Mouse (Mus musculus): ENCODE measurements around the gene Rnf182. TPM values are rescaled to one million over a fixed set of nuclear protein-coding genes. Genes with fewer than 3 reads are reported as not detected.

Gene Rnf182
- polyA plus RNA-seq, 1 experiment from 2014 or later = not detected

- no peaks in the 10 kb centered on the region for H3K36me3 ChIP-seq (replicated peaks; ENCODE audit: insufficient read depth, low read length)
- H3K27me3 ChIP-seq (ENCODE audit: insufficient read depth, low read length) = no peaks in the 10 kb centered on the region
- H3K9me3 ChIP-seq (ENCODE audit: low read length) = no peaks in the 10 kb centered on the region
- ATAC-seq (no peak), DNase-seq (no peak)
- TF ChIP-seq CTCF (IDR thresholded peaks at IDR 0.05; ENCODE audit: low read depth) = no peak
- TF ChIP-seq EP300 (IDR thresholded peaks at IDR 0.05; ENCODE audit: low read depth) = no peak
- no peak overlapping the region for H3K9ac ChIP-seq (replicated peaks)
- H3K4me1 ChIP-seq (ENCODE audit: insufficient read depth) = no peaks in the 10 kb centered on the region
- H3K27ac ChIP-seq (ENCODE audit: low read depth) = no peak overlapping the region
- no peak overlapping the region for H3K4me2 ChIP-seq (ENCODE audit: low read depth, low read length)
- 72% methylated on average over 13 of the region's 13 CpGs for WGBS (ENCODE audit: insufficient replicate concordance)
- H3K4me3 ChIP-seq (ENCODE audit: low read depth, low read length) = no peak overlapping the region
These were observed 12.5 kb upstream of the Rnf182 start for GRCm38 (mm10) chr13:43603042-43603441.

- Histone ChIP-seq H3K4me2 (ENCODE audit: low read depth, low read length) (no peak overlapping the region), H3K4me3 (ENCODE audit: low read depth, low read length) (no peak overlapping the region), H3K9me3 (ENCODE audit: low read length) (no peaks in the 10 kb centered on the region), H3K9ac (replicated peaks) (no peak overlapping the region), H3K36me3 (replicated peaks; ENCODE audit: insufficient read depth, low read length) (no peaks in the 10 kb centered on the region), H3K27ac (ENCODE audit: low read depth) (no peak overlapping the region), H3K27me3 (ENCODE audit: insufficient read depth, low read length) (no peaks in the 10 kb centered on the region), H3K4me1 (ENCODE audit: insufficient read depth) (no peaks in the 10 kb centered on the region)
- no peak for TF ChIP-seq EP300 (IDR thresholded peaks at IDR 0.05; ENCODE audit: low read depth)
- TF ChIP-seq CTCF (IDR thresholded peaks at IDR 0.05; ENCODE audit: low read depth) = no peak
- WGBS (ENCODE audit: insufficient replicate concordance) = 79% methylated on average over 6 of the region's 6 CpGs
- ATAC-seq (no peak), DNase-seq (no peak)
These were observed 6.7 kb upstream of the Rnf182 start for GRCm38 (mm10) chr13:43608854-43609253.

GRCm38 (mm10) chr13:43612040-43612439, 3.5 kb upstream of the Rnf182 start:
- H3K4me3 ChIP-seq (ENCODE audit: low read depth, low read length) = no peak overlapping the region
- H3K27me3 ChIP-seq (ENCODE audit: insufficient read depth, low read length) = peaks cover 23% of the 10 kb centered on the region
- ATAC-seq = no peak
- WGBS (ENCODE audit: insufficient replicate concordance) = 70% methylated on average over 6 of the region's 6 CpGs
- H3K27ac ChIP-seq (ENCODE audit: low read depth) = no peak overlapping the region
- no peaks in the 10 kb centered on the region for H3K36me3 ChIP-seq (replicated peaks; ENCODE audit: insufficient read depth, low read length)
- no peak overlapping the region for H3K9ac ChIP-seq (replicated peaks)
- H3K4me1 ChIP-seq (ENCODE audit: insufficient read depth) = 0 out of 2 replicates have a peak, but pooled peaks cover 8% of the 10 kb centered on the region
- TF ChIP-seq EP300 (IDR thresholded peaks at IDR 0.05; ENCODE audit: low read depth) = no peak
- no peak overlapping the region for H3K4me2 ChIP-seq (ENCODE audit: low read depth, low read length)
- DNase-seq = no peak
- no peaks in the 10 kb centered on the region for H3K9me3 ChIP-seq (ENCODE audit: low read length)

GRCm38 (mm10) chr13:43614667-43615066, 843 bp upstream of the Rnf182 start:
- no peak for DNase-seq
- H3K4me2 ChIP-seq (ENCODE audit: low read depth, low read length) = no peak overlapping the region

GRCm38 (mm10) chr13:43615194-43615576, 325 bp upstream of the Rnf182 start:
- H3K9me3 ChIP-seq (ENCODE audit: low read length) = no peaks in the 10 kb centered on the region
- no peaks in the 10 kb centered on the region for H3K36me3 ChIP-seq (replicated peaks; ENCODE audit: insufficient read depth, low read length)
- 14% methylated on average over 9 of the region's 9 CpGs for WGBS (ENCODE audit: insufficient replicate concordance)
- no peak for ATAC-seq
- H3K4me2 ChIP-seq (ENCODE audit: low read depth, low read length) = peak overlapping the region; percentile 83
- H3K27ac ChIP-seq (ENCODE audit: low read depth) = no peak overlapping the region
- peaks cover 36% of the 10 kb centered on the region for H3K27me3 ChIP-seq (ENCODE audit: insufficient read depth, low read length)
- H3K9ac ChIP-seq (replicated peaks) = no peak overlapping the region
- TF ChIP-seq CTCF (IDR thresholded peaks at IDR 0.05; ENCODE audit: low read depth) (no peak), EP300 (IDR thresholded peaks at IDR 0.05; ENCODE audit: low read depth) (no peak)
- 0 out of 2 replicates have a peak, but pooled peaks cover 8% of the 10 kb centered on the region for H3K4me1 ChIP-seq (ENCODE audit: insufficient read depth)
- H3K4me3 ChIP-seq (ENCODE audit: low read depth, low read length) = peak overlapping the region; percentile 57
- no peak for DNase-seq

More at GRCm38 (mm10) chr13:43614667-43615066, 843 bp upstream of the Rnf182 start:
- Histone ChIP-seq H3K27me3 (ENCODE audit: insufficient read depth, low read length) (peaks cover 36% of the 10 kb centered on the region), H3K4me1 (ENCODE audit: insufficient read depth) (0 out of 2 replicates have a peak, but pooled peaks cover 8% of the 10 kb centered on the region), H3K9me3 (ENCODE audit: low read length) (no peaks in the 10 kb centered on the region), H3K36me3 (replicated peaks; ENCODE audit: insufficient read depth, low read length) (no peaks in the 10 kb centered on the region), H3K9ac (replicated peaks) (no peak overlapping the region), H3K27ac (ENCODE audit: low read depth) (no peak overlapping the region), H3K4me3 (ENCODE audit: low read depth, low read length) (no peak overlapping the region)
- TF ChIP-seq EP300 (IDR thresholded peaks at IDR 0.05; ENCODE audit: low read depth) = no peak
- TF ChIP-seq CTCF (IDR thresholded peaks at IDR 0.05; ENCODE audit: low read depth) = no peak
- 81% methylated on average over 3 of the region's 3 CpGs for WGBS (ENCODE audit: insufficient replicate concordance)
- no peak for ATAC-seq

DNA sequence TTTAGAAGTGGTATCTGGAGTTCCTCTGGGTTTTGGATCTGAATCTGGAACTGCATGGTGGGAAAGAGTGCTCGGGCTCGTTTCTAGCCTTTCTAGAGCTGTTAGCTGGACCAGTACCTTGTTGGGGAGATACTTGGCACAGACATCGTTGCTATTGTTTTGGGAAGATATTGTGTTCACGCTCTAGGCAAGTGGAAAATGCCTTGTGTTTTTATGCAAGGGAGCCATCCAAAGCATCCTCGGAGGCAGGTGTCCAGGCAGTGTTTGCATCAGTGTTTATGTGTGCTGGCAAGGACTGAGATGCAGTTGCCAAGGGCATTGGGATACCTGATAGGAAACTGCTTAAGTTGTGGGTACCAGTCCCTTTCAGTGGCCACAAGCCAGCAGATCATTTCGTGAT, 1.0 kb downstream of the Rnf182 start:
- Histone ChIP-seq H3K4me1 (ENCODE audit: insufficient read depth) (0 out of 2 replicates have a peak, but pooled peaks cover 8% of the 10 kb centered on the region), H3K27me3 (ENCODE audit: insufficient read depth, low read length) (peaks cover 36% of the 10 kb centered on the region), H3K9me3 (ENCODE audit: low read length) (no peaks in the 10 kb centered on the region), H3K4me2 (ENCODE audit: low read depth, low read length) (peak overlapping the region; percentile 83; the same call in 1 of the 2 replicates), H3K9ac (replicated peaks) (no peak overlapping the region), H3K4me3 (ENCODE audit: low read depth, low read length) (no peak overlapping the region), H3K27ac (ENCODE audit: low read depth) (no peak overlapping the region), H3K36me3 (replicated peaks; ENCODE audit: insufficient read depth, low read length) (no peaks in the 10 kb centered on the region)
- ATAC-seq = no peak
- 46% methylated on average over 6 of the region's 6 CpGs for WGBS (ENCODE audit: insufficient replicate concordance)
- TF ChIP-seq CTCF (IDR thresholded peaks at IDR 0.05; ENCODE audit: low read depth) = no peak
- no peak for TF ChIP-seq EP300 (IDR thresholded peaks at IDR 0.05; ENCODE audit: low read depth)
- no peak for DNase-seq

All from liver, postnatal 0 days (tissue).